Mouse (Mus musculus): ENCODE measurements around the gene Cyp4f18. TPM values are rescaled to one million over a fixed set of nuclear protein-coding genes. Genes with fewer than 3 reads are reported as not detected.
A peak's percentile ranks its signal among the peaks of the same experiment; 100 is the strongest.

Gene Cyp4f18
- polyA plus RNA-seq, 1 experiment from 2014 or later: 1.9 TPM

DNA sequence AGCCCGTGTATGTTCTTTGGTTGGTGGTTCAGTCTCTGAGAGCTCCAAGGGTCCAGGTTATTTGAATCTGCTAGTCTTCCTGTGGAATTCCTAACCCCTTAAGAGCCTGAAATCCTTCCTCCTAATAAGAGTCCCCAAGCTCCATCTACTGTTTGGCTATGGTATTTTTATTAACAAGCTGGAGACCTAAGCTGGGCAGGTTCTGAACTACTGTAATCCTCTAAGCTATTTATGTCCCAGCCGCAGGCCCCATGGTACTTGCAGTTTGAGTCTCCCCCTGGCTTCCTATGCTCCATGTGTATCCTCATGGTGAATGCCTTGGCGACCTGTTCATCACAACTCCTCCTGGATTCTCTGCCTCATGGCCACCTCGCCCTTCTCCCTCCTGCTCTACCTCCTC is 24.8 kb downstream of the Cyp4f18 start:
- ATAC-seq (replicated peaks; ENCODE audit: low FRiP score, low read depth): no peak
- H3K4me2 ChIP-seq (ENCODE audit: low read length): no peak overlapping the region
- no peaks in the 10 kb centered on the region for H3K36me3 ChIP-seq (ENCODE audit: insufficient read depth, low read length)
- H3K4me1 ChIP-seq (replicated peaks; ENCODE audit: insufficient read depth, low read length): no peaks in the 10 kb centered on the region
- DNase-seq (ENCODE audit: low spot score): peak; percentile 76
- peak; percentile 60 for TF ChIP-seq CTCF (IDR thresholded peaks at IDR 0.05; ENCODE audit: low read depth)
- no peaks in the 10 kb centered on the region for H3K9me3 ChIP-seq (replicated peaks; ENCODE audit: low read length)
- no peak overlapping the region for H3K9ac ChIP-seq (ENCODE audit: low read depth, low read length)
- no peaks in the 10 kb centered on the region for H3K27me3 ChIP-seq (ENCODE audit: insufficient read depth, low read length)
- H3K27ac ChIP-seq: no peak overlapping the region
- H3K4me3 ChIP-seq (replicated peaks; ENCODE audit: low read depth, low read length): no peak overlapping the region
- 58% methylated on average over 4 of the region's 4 CpGs for WGBS

DNA sequence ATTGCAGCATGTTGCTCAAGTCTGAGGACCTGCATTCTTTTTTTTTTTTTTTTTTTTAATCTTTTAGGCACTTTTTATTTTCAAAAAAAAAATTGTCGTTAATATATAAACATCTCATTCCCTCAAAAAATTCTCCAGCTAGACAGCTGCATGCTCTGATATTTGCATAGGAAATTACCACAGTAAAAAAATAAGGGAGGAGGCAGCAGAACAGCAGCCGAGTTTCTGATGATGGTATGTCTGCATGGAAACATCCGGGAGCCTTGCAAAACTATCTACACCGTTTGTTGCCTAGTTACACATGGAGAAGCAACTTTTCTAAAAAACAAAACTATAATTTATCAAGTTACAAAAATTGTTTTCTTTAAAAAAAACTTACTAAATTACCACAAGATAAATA is 28.0 kb downstream of the Cyp4f18 start:
- no peak for ATAC-seq (replicated peaks; ENCODE audit: low FRiP score, low read depth)
- no peak for TF ChIP-seq CTCF (IDR thresholded peaks at IDR 0.05; ENCODE audit: low read depth)
- WGBS: 61% methylated on average over 4 of the region's 4 CpGs
- Histone ChIP-seq H3K27ac (no peak overlapping the region), H3K4me2 (ENCODE audit: low read length) (no peak overlapping the region), H3K9me3 (replicated peaks; ENCODE audit: low read length) (no peaks in the 10 kb centered on the region), H3K4me3 (replicated peaks; ENCODE audit: low read depth, low read length) (no peak overlapping the region), H3K27me3 (ENCODE audit: insufficient read depth, low read length) (no peaks in the 10 kb centered on the region), H3K9ac (ENCODE audit: low read depth, low read length) (no peak overlapping the region), H3K4me1 (replicated peaks; ENCODE audit: insufficient read depth, low read length) (no peaks in the 10 kb centered on the region), H3K36me3 (ENCODE audit: insufficient read depth, low read length) (no peaks in the 10 kb centered on the region)
- DNase-seq (ENCODE audit: low spot score): no peak

DNA sequence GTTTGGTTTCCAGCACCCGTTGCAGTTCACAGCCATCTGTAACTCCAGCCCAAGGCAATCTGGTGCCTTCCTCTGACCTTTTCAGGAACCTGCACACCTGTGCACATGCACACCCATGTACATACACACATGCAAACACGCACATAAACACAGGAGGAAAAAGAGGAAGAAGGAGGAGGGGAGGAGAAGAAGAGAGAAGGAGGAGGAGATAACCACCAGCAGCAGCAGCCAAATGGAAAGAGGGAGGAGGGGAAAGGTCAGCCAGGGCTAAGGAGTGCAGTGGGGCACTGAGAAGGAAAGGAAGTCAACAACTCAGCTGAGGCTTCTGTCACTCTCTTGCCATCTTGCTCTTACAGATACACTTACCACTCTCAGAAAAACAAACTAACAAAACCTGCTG is 28.4 kb downstream of the Cyp4f18 start:
- Histone ChIP-seq H3K27me3 (ENCODE audit: insufficient read depth, low read length) (no peaks in the 10 kb centered on the region), H3K4me3 (replicated peaks; ENCODE audit: low read depth, low read length) (no peak overlapping the region), H3K27ac (no peak overlapping the region), H3K4me1 (replicated peaks; ENCODE audit: insufficient read depth, low read length) (no peaks in the 10 kb centered on the region), H3K36me3 (ENCODE audit: insufficient read depth, low read length) (no peaks in the 10 kb centered on the region), H3K4me2 (ENCODE audit: low read length) (no peak overlapping the region), H3K9me3 (replicated peaks; ENCODE audit: low read length) (no peaks in the 10 kb centered on the region), H3K9ac (ENCODE audit: low read depth, low read length) (no peak overlapping the region)
- ATAC-seq (replicated peaks; ENCODE audit: low FRiP score, low read depth) (0 out of 2 replicates have a peak, but pooled peaks have one; percentile 25), DNase-seq (ENCODE audit: low spot score) (no peak)
- TF ChIP-seq CTCF (IDR thresholded peaks at IDR 0.05; ENCODE audit: low read depth): no peak
- WGBS: 38% methylated on average over 2 of the region's 2 CpGs

DNA sequence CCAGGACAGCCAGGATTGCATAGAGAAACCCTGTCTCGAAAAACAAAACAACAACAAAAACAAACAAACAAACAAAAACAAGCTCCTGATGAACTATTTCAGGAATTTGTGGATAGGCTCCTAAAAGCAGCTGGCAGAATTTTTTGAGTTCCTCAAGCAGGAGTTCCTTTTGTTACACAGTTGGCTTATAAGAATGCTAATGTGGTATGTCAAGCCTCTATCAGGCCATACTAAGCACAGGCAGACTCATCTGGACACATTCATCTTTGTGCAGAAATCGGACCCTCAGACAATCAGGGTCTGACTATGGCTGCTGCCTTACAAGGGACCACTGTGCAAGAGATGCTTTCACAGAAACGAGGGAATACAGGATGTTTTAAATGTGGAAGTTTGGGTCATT is 35.2 kb downstream of the Cyp4f18 start:
- H3K4me2 ChIP-seq (ENCODE audit: low read length): no peak overlapping the region
- H3K9me3 ChIP-seq (replicated peaks; ENCODE audit: low read length): no peaks in the 10 kb centered on the region
- H3K27me3 ChIP-seq (ENCODE audit: insufficient read depth, low read length): no peaks in the 10 kb centered on the region
- H3K4me1 ChIP-seq (replicated peaks; ENCODE audit: insufficient read depth, low read length): no peaks in the 10 kb centered on the region
- peaks cover 1% of the 10 kb centered on the region; the same call in 1 of the 2 replicates for H3K36me3 ChIP-seq (ENCODE audit: insufficient read depth, low read length)
- H3K4me3 ChIP-seq (replicated peaks; ENCODE audit: low read depth, low read length): no peak overlapping the region
- DNase-seq (ENCODE audit: low spot score): no peak
- no peak overlapping the region for H3K27ac ChIP-seq
- 84% methylated on average over 3 of the region's 3 CpGs for WGBS
- no peak for TF ChIP-seq CTCF (IDR thresholded peaks at IDR 0.05; ENCODE audit: low read depth)
- no peak for ATAC-seq (replicated peaks; ENCODE audit: low FRiP score, low read depth)
- no peak overlapping the region for H3K9ac ChIP-seq (ENCODE audit: low read depth, low read length)

DNA sequence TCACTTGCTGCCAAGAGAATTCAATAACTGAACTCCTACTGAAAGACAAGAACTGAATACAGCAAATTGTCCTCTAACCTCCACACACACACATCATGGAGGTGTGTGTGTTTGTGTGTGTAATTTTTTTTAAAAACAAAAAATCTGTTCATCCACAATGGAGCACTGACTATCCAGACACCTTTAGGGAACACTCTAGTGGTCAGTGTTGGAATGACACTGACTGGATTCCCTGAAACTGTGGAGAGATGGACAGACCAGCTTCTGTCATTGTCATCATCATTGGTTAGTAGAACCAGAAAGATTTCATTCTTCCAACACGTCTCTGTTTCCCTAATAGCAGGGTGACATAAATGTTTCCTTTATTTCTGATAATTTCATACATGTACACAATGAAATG is 37.5 kb downstream of the Cyp4f18 start:
- 80% methylated on average over 1 of the region's 1 CpGs for WGBS
- Histone ChIP-seq H3K9me3 (replicated peaks; ENCODE audit: low read length) (no peaks in the 10 kb centered on the region), H3K27ac (no peak overlapping the region), H3K4me3 (replicated peaks; ENCODE audit: low read depth, low read length) (no peak overlapping the region), H3K9ac (ENCODE audit: low read depth, low read length) (no peak overlapping the region), H3K27me3 (ENCODE audit: insufficient read depth, low read length) (no peaks in the 10 kb centered on the region), H3K4me1 (replicated peaks; ENCODE audit: insufficient read depth, low read length) (no peaks in the 10 kb centered on the region), H3K36me3 (ENCODE audit: insufficient read depth, low read length) (peaks cover 13% of the 10 kb centered on the region; the same call in 1 of the 2 replicates), H3K4me2 (ENCODE audit: low read length) (no peak overlapping the region)
- ATAC-seq (replicated peaks; ENCODE audit: low FRiP score, low read depth): peak; percentile 43; the same call in 1 of the 2 replicates
- peak; percentile 66 for TF ChIP-seq CTCF (IDR thresholded peaks at IDR 0.05; ENCODE audit: low read depth)
- peak; percentile 18 for DNase-seq (ENCODE audit: low spot score)

DNA sequence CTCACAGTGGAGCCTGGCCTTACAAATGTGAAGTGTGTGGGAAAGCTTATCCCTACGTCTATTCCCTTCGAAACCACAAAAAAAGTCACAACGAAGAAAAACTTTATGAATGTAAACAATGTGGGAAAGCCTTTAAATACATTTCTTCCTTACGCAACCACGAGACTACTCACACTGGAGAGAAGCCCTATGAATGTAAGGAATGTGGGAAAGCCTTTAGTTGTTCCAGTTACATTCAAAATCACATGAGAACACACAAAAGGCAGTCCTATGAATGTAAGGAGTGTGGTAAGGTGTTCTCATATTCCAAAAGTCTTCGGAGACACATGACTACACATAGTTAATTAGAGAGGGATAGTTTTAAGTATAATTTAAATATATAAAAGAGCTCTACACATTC is 40.8 kb downstream of the Cyp4f18 start:
- no peaks in the 10 kb centered on the region for H3K4me1 ChIP-seq (replicated peaks; ENCODE audit: insufficient read depth, low read length)
- H3K9ac ChIP-seq (ENCODE audit: low read depth, low read length): no peak overlapping the region
- WGBS: 97% methylated on average over 6 of the region's 6 CpGs
- no peak for DNase-seq (ENCODE audit: low spot score)
- no peak for ATAC-seq (replicated peaks; ENCODE audit: low FRiP score, low read depth)
- H3K9me3 ChIP-seq (replicated peaks; ENCODE audit: low read length): peaks cover 4% of the 10 kb centered on the region; the same call in 1 of the 2 replicates
- H3K4me3 ChIP-seq (replicated peaks; ENCODE audit: low read depth, low read length): no peak overlapping the region
- H3K36me3 ChIP-seq (ENCODE audit: insufficient read depth, low read length): peaks cover 29% of the 10 kb centered on the region
- TF ChIP-seq CTCF (IDR thresholded peaks at IDR 0.05; ENCODE audit: low read depth): no peak
- no peaks in the 10 kb centered on the region for H3K27me3 ChIP-seq (ENCODE audit: insufficient read depth, low read length)
- no peak overlapping the region for H3K27ac ChIP-seq
- H3K4me2 ChIP-seq (ENCODE audit: low read length): no peak overlapping the region

DNA sequence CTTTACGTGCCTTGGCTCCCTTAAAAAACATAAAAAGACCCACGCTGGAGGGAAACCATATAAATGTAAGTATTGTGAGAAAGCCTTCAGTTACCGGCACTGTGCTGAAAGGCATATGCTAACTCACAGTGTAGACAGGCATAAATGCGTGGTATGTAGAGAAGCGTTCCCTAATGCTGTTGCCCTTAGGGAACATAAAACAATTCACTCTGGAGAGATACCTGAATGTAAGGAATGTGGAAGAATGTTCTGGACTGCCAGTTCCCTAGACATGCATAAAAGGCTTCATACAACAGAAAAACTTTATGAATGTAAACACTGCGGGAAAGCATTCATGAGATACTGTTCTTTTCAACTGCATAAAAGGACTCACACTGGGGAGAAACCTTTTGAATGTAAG is 41.3 kb downstream of the Cyp4f18 start:
- Histone ChIP-seq H3K27ac (no peak overlapping the region), H3K4me1 (replicated peaks; ENCODE audit: insufficient read depth, low read length) (no peaks in the 10 kb centered on the region), H3K27me3 (ENCODE audit: insufficient read depth, low read length) (no peaks in the 10 kb centered on the region), H3K4me2 (ENCODE audit: low read length) (no peak overlapping the region), H3K9me3 (replicated peaks; ENCODE audit: low read length) (peaks cover 4% of the 10 kb centered on the region; the same call in 1 of the 2 replicates), H3K36me3 (ENCODE audit: insufficient read depth, low read length) (peaks cover 29% of the 10 kb centered on the region), H3K9ac (ENCODE audit: low read depth, low read length) (no peak overlapping the region), H3K4me3 (replicated peaks; ENCODE audit: low read depth, low read length) (no peak overlapping the region)
- no peak for TF ChIP-seq CTCF (IDR thresholded peaks at IDR 0.05; ENCODE audit: low read depth)
- 93% methylated on average over 6 of the region's 6 CpGs for WGBS
- no peak for ATAC-seq (replicated peaks; ENCODE audit: low FRiP score, low read depth)
- no peak for DNase-seq (ENCODE audit: low spot score)
